Mouse (Mus musculus): Measurements from ENCODE around the gene Chmp6.

- no peak for TF ChIP-seq CEBPB (IDR thresholded peaks at IDR 0.05; ENCODE audit: low read depth)
- TF ChIP-seq CTCF (IDR thresholded peaks at IDR 0.05; ENCODE audit: control insufficient read depth, insufficient read depth, insufficient read length) = no peak
- no peak for TF ChIP-seq MAX (IDR thresholded peaks at IDR 0.05)
- no peak for TF ChIP-seq FOSL1 (IDR thresholded peaks at IDR 0.05; ENCODE audit: insufficient read depth, low read length, poor library complexity, severe bottlenecking)
- TF ChIP-seq USF1 (IDR thresholded peaks at IDR 0.05; ENCODE audit: low read depth) = no peak
- no peak for TF ChIP-seq MYOG (IDR thresholded peaks at IDR 0.05; ENCODE audit: control insufficient read depth, extremely low read depth, insufficient read length)
- no peak for TF ChIP-seq MYOD1 (IDR thresholded peaks at IDR 0.05; ENCODE audit: control insufficient read depth, insufficient read length, low read depth)
These were observed 2.4 kb downstream of the Chmp6 start for GRCm38 (mm10) chr11:119915666-119916065.

Measured in C2C12 (cell line).